Mouse (Mus musculus) inflammation-experienced regulatory T-cells, adult 6 months (primary cell): ENCODE measurements around the gene Fbxo40. TPM values are rescaled to one million over a fixed set of nuclear protein-coding genes. Genes with fewer than 3 reads are reported as not detected.

ENCODE experiments used
- ATAC-seq: one replicate; pipeline ENCODE4 v1.8.0; 2017
- polyA plus RNA-seq, 3 experiments: library from polyadenylated mRNA; unstranded; fragments of 100-300 nt; shearing (Covaris generic); gene quantifications; one replicate each; pipeline ENCODE4 v1.2.1; 2017

Gene Fbxo40
- polyA plus RNA-seq, 3 experiments from 2014 or later: 0.40 to 0.55 (median 0.45) TPM

DNA sequence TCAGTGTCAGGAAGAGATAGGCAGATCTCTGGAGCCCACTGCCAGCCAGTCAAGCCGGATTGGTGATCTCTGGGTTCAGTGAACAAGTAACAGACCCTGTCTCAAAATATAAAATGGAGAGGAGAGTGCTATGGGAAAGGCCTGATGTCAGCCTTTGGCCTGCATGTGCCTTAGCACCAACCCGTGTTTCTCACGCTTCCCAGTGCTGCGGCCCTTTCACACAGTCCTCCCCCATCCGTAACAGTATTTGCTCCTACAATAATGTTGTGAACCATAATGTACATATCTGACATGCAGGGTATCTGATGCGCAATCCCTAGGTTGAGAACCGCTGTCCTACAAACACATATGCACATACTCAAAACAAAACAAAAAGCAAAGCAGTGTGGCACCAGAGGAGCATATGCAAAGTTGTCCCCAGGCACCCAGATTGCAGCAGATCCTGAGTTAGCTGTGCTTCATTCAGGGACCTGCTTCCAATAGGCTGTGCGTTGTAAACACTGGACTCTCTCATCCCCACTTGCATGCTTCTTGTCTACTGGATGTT lies 69.1 kb downstream of the Fbxo40 start:
- no peak for ATAC-seq

DNA sequence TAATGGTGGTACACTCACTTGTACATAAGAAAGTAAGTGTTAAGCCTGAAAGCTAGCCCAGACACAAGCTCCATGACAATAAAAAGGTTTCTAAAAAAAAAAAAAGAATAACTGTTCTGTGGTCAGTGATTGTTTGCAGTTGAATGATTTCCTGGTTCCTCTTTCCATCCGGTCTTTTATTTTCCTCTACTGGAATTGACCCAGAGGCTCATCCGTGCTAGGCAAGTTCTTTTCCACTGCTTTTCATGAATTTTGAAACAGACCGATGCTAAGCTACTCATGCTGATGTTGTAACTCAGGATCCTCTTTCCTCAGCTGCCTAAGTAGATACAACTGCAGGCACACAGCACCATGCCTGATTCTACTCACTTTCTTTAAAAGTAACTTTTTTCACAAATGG lies 69.9 kb downstream of the Fbxo40 start:
- no peak for ATAC-seq

DNA sequence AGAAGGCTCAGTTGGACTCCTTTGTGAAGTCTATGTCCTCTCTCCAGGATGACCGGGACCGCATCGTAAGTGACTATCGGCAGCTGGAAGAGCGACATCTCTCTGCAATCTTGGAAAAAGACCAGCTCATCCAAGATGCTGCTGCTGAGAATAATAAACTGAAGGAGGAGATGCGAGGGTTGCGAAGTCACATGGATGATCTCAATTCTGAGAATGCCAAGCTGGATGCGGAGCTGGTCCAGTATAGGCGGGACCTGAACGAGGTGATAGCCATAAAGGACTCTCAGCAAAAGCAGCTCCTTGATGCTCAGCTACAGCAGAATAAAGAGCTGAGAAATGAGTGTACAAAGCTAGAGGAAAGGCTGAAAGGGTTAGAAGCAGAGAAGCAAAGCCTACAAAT lies 71.8 kb downstream of the Fbxo40 start:
- ATAC-seq: no peak

DNA sequence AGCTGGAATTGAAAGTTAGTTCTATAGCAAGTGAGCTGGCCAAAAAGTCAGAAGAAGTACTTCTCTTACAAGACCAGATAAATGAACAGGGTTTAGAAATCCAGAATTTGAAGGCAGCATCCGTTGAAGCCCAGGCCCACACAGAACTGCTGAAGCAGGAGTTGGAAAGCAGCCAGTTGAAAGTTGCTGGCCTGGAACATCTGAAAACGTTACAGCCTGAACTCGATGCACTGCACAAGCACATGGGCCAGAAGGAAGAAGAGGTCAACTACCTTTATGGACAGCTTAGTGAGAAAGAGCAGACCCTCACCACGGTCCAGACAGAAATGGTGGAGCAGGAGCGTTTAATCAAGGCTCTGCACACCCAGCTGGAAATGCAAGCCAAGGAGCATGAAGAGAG lies 76.1 kb downstream of the Fbxo40 start:
- ATAC-seq: no peak

Other genes starting within 250 kb of the Fbxo40 start
- gene Slc15a2, start 205.5 kb downstream of the Fbxo40 start, polyA plus RNA-seq: 10 to 100 TPM; 22.2 to 79.8 (median 44.2) TPM
- 10 to 100 TPM in 2 of 3 experiments, 1 to 10 TPM in 1; 6.7 to 25.0 (median 19.2) TPM for gene Iqcb1, start 162.1 kb downstream of the Fbxo40 start, polyA plus RNA-seq
- 1 to 10 TPM in 1 of 3 experiments, under 1 TPM in 2; 0.36 to 2.0 (median 0.63) TPM for gene Eaf2, start 115.5 kb downstream of the Fbxo40 start, polyA plus RNA-seq
- gene Golgb1, start 115.3 kb downstream of the Fbxo40 start, polyA plus RNA-seq: 10 to 100 TPM; 33.8 to 41.7 (median 37.1) TPM
- gene Hcls1, start 55.5 kb downstream of the Fbxo40 start, polyA plus RNA-seq: 100 to 1,000 TPM; 180 to 219 (median 188) TPM
- 1 to 10 TPM; 2.6 to 6.8 (median 3.4) TPM for gene Polq, start 21.3 kb upstream of the Fbxo40 start, polyA plus RNA-seq